Mouse (Mus musculus): ENCODE measurements around the gene Akap6. TPM values are rescaled to one million over a fixed set of nuclear protein-coding genes. Genes with fewer than 3 reads are reported as not detected.

The Akap6 gene
- total RNA-seq, 1 experiment, result 0.09 TPM

- TF ChIP-seq CHD2 (IDR thresholded peaks at IDR 0.05; ENCODE audit: low read depth, low read length) (no peak), MAFK (IDR thresholded peaks at IDR 0.05; ENCODE audit: insufficient read depth, low read depth, low read length) (no peak), ZC3H11A (IDR thresholded peaks at IDR 0.05; ENCODE audit: borderline replicate concordance, low read depth, low read length) (no peak), ZNF384 (IDR thresholded peaks at IDR 0.05; ENCODE audit: low read depth, low read length) (no peak), HCFC1 (IDR thresholded peaks at IDR 0.05; ENCODE audit: borderline replicate concordance, insufficient read depth, low read length) (no peak)
- Histone ChIP-seq H3K36me3 (ENCODE audit: control insufficient read depth, insufficient read depth, low read length, poor library complexity, severe bottlenecking) (no peaks in the 10 kb centered on the region), H3K9ac (ENCODE audit: insufficient read depth, low read depth, low read length, poor library complexity, severe bottlenecking) (no peak overlapping the region), H3K4me1 (ENCODE audit: control insufficient read depth in 2 of 2, insufficient read depth in 2 of 2, low read length in 2 of 2, poor library complexity in 1 of 2) (no peaks in the 10 kb centered on the region), H3K27ac (ENCODE audit: insufficient read depth, low read depth, low read length, poor library complexity, severe bottlenecking) (no peak overlapping the region), H3K4me3 (ENCODE audit: insufficient read depth in 1 of 2, low read depth in 1 of 2, low read length in 2 of 2, poor library complexity in 1 of 2, severe bottlenecking in 1 of 2) (no peak overlapping the region), H3K9me3 (ENCODE audit: control insufficient read depth, insufficient read depth, low read depth, low read length) (no peaks in the 10 kb centered on the region)
- DNase-seq (ENCODE audit: low read depth, low spot score), result no peak
- in situ Hi-C loops (cut with MboI; ENCODE audit: low sequenced_read_pairs in 2 of 2, unreplicated experiment in 2 of 2), result no loop called here
Measured at GRCm38 (mm10) chr12:52774382-52774781, 75.2 kb downstream of the Akap6 start.

GRCm38 (mm10) chr12:52780216-52780615 lies 81.0 kb downstream of the Akap6 start:
- TF ChIP-seq ZNF384 (IDR thresholded peaks at IDR 0.05; ENCODE audit: low read depth, low read length), result no peak
- in situ Hi-C loops (cut with MboI; ENCODE audit: low sequenced_read_pairs in 2 of 2, unreplicated experiment in 2 of 2), result no loop called here
- H3K4me1 ChIP-seq (ENCODE audit: control insufficient read depth in 2 of 2, insufficient read depth in 2 of 2, low read length in 2 of 2, poor library complexity in 1 of 2), result 0 out of 4 replicates have a peak, but pooled peaks cover 0 to 2% of the 10 kb centered on the region in 2 experiments

GRCm38 (mm10) chr12:52781066-52781465 lies 81.9 kb downstream of the Akap6 start:
- Histone ChIP-seq H3K4me1 (ENCODE audit: control insufficient read depth in 2 of 2, insufficient read depth in 2 of 2, low read length in 2 of 2, poor library complexity in 1 of 2) (0 out of 4 replicates have a peak, but pooled peaks cover 0 to 2% of the 10 kb centered on the region in 2 experiments), H3K4me3 (ENCODE audit: insufficient read depth in 1 of 2, low read depth in 1 of 2, low read length in 2 of 2, poor library complexity in 1 of 2, severe bottlenecking in 1 of 2) (no peak overlapping the region), H3K36me3 (ENCODE audit: control insufficient read depth, insufficient read depth, low read length, poor library complexity, severe bottlenecking) (no peaks in the 10 kb centered on the region), H3K27ac (ENCODE audit: insufficient read depth, low read depth, low read length, poor library complexity, severe bottlenecking) (no peak overlapping the region), H3K9ac (ENCODE audit: insufficient read depth, low read depth, low read length, poor library complexity, severe bottlenecking) (no peak overlapping the region), H3K9me3 (ENCODE audit: control insufficient read depth, insufficient read depth, low read depth, low read length) (no peaks in the 10 kb centered on the region)
- no peak for TF ChIP-seq HCFC1 (IDR thresholded peaks at IDR 0.05; ENCODE audit: borderline replicate concordance, insufficient read depth, low read length)
- TF ChIP-seq ZNF384 (IDR thresholded peaks at IDR 0.05; ENCODE audit: low read depth, low read length), result no peak
- peak; percentile 64; the same call in 1 of the 2 replicates for TF ChIP-seq MAFK (IDR thresholded peaks at IDR 0.05; ENCODE audit: insufficient read depth, low read depth, low read length)
- TF ChIP-seq ZC3H11A (IDR thresholded peaks at IDR 0.05; ENCODE audit: borderline replicate concordance, low read depth, low read length), result no peak
- no peak for TF ChIP-seq CHD2 (IDR thresholded peaks at IDR 0.05; ENCODE audit: low read depth, low read length)
- in situ Hi-C loops (cut with MboI; ENCODE audit: low sequenced_read_pairs in 2 of 2, unreplicated experiment in 2 of 2), result no loop called here
- no peak for DNase-seq (ENCODE audit: low read depth, low spot score)

More at GRCm38 (mm10) chr12:52780216-52780615, 81.0 kb downstream of the Akap6 start:
- Histone ChIP-seq H3K9me3 (ENCODE audit: control insufficient read depth, insufficient read depth, low read depth, low read length) (no peaks in the 10 kb centered on the region), H3K27ac (ENCODE audit: insufficient read depth, low read depth, low read length, poor library complexity, severe bottlenecking) (no peak overlapping the region), H3K36me3 (ENCODE audit: control insufficient read depth, insufficient read depth, low read length, poor library complexity, severe bottlenecking) (no peaks in the 10 kb centered on the region), H3K9ac (ENCODE audit: insufficient read depth, low read depth, low read length, poor library complexity, severe bottlenecking) (no peak overlapping the region), H3K4me3 (ENCODE audit: insufficient read depth in 1 of 2, low read depth in 1 of 2, low read length in 2 of 2, poor library complexity in 1 of 2, severe bottlenecking in 1 of 2) (no peak overlapping the region)
- DNase-seq (ENCODE audit: low read depth, low spot score), result no peak

GRCm38 (mm10) chr12:52782902-52783441 lies 83.8 kb downstream of the Akap6 start:
- Histone ChIP-seq H3K4me1 (ENCODE audit: control insufficient read depth in 2 of 2, insufficient read depth in 2 of 2, low read length in 2 of 2, poor library complexity in 1 of 2) (0 out of 4 replicates have a peak, but pooled peaks cover 0 to 2% of the 10 kb centered on the region in 2 experiments), H3K4me3 (ENCODE audit: insufficient read depth in 1 of 2, low read depth in 1 of 2, low read length in 2 of 2, poor library complexity in 1 of 2, severe bottlenecking in 1 of 2) (no peak overlapping the region), H3K9me3 (ENCODE audit: control insufficient read depth, insufficient read depth, low read depth, low read length) (no peaks in the 10 kb centered on the region), H3K9ac (ENCODE audit: insufficient read depth, low read depth, low read length, poor library complexity, severe bottlenecking) (no peak overlapping the region), H3K36me3 (ENCODE audit: control insufficient read depth, insufficient read depth, low read length, poor library complexity, severe bottlenecking) (no peaks in the 10 kb centered on the region), H3K27ac (ENCODE audit: insufficient read depth, low read depth, low read length, poor library complexity, severe bottlenecking) (no peak overlapping the region)
- TF ChIP-seq CHD2 (IDR thresholded peaks at IDR 0.05; ENCODE audit: low read depth, low read length), result no peak
- no peak for TF ChIP-seq ZC3H11A (IDR thresholded peaks at IDR 0.05; ENCODE audit: borderline replicate concordance, low read depth, low read length)
- no peak for TF ChIP-seq MAFK (IDR thresholded peaks at IDR 0.05; ENCODE audit: insufficient read depth, low read depth, low read length)
- no peak for TF ChIP-seq ZNF384 (IDR thresholded peaks at IDR 0.05; ENCODE audit: low read depth, low read length)
- TF ChIP-seq HCFC1 (IDR thresholded peaks at IDR 0.05; ENCODE audit: borderline replicate concordance, insufficient read depth, low read length), result no peak
- in situ Hi-C loops (cut with MboI; ENCODE audit: low sequenced_read_pairs in 2 of 2, unreplicated experiment in 2 of 2), result no loop called here
- DNase-seq (ENCODE audit: low read depth, low spot score), result no peak

- in situ Hi-C loops (cut with MboI; ENCODE audit: low sequenced_read_pairs in 2 of 2, unreplicated experiment in 2 of 2), result no loop called here
- Histone ChIP-seq H3K9ac (ENCODE audit: insufficient read depth, low read depth, low read length, poor library complexity, severe bottlenecking) (no peak overlapping the region), H3K4me3 (ENCODE audit: insufficient read depth in 1 of 2, low read depth in 1 of 2, low read length in 2 of 2, poor library complexity in 1 of 2, severe bottlenecking in 1 of 2) (no peak overlapping the region), H3K4me1 (ENCODE audit: control insufficient read depth in 2 of 2, insufficient read depth in 2 of 2, low read length in 2 of 2, poor library complexity in 1 of 2) (0 out of 4 replicates have a peak, but pooled peaks cover 0 to 2% of the 10 kb centered on the region in 2 experiments), H3K27ac (ENCODE audit: insufficient read depth, low read depth, low read length, poor library complexity, severe bottlenecking) (no peak overlapping the region), H3K9me3 (ENCODE audit: control insufficient read depth, insufficient read depth, low read depth, low read length) (no peaks in the 10 kb centered on the region), H3K36me3 (ENCODE audit: control insufficient read depth, insufficient read depth, low read length, poor library complexity, severe bottlenecking) (no peaks in the 10 kb centered on the region)
- no peak for DNase-seq (ENCODE audit: low read depth, low spot score)
- TF ChIP-seq ZNF384 (IDR thresholded peaks at IDR 0.05; ENCODE audit: low read depth, low read length), result no peak
- TF ChIP-seq HCFC1 (IDR thresholded peaks at IDR 0.05; ENCODE audit: borderline replicate concordance, insufficient read depth, low read length), result no peak
- TF ChIP-seq ZC3H11A (IDR thresholded peaks at IDR 0.05; ENCODE audit: borderline replicate concordance, low read depth, low read length), result no peak
- TF ChIP-seq CHD2 (IDR thresholded peaks at IDR 0.05; ENCODE audit: low read depth, low read length), result no peak
Measured at GRCm38 (mm10) chr12:52785217-52785616, 86.0 kb downstream of the Akap6 start.
